Mouse (Mus musculus): Measurements from ENCODE around the gene Hsp90aa1. TPM values are rescaled to one million over a fixed set of nuclear protein-coding genes. Genes with fewer than 3 reads are reported as not detected.

Hsp90aa1 gene
- total RNA-seq, 1 experiment from 2014 or later, result 462 TPM

Small RNA genes lying within 50 kb of the gene (microRNA-seq; reads per million reads assigned to microRNA genes)
- gene Gm27299, result 0 reads per million in 2 experiments

Other genes starting within 250 kb of the Hsp90aa1 start
- 161 and 235 TPM in 2 replicates for gene Dync1h1, start 101.3 kb downstream of the Hsp90aa1 start, total RNA-seq (2021)
- gene 1700001K19Rik, start 20.1 kb downstream of the Hsp90aa1 start, total RNA-seq (2021), result not detected in 2 replicates
- 40.7 and 51.1 TPM in 2 replicates for gene Wdr20, start 35.2 kb upstream of the Hsp90aa1 start, total RNA-seq (2021)
- gene Mok, start 138.2 kb upstream of the Hsp90aa1 start, total RNA-seq (2021), result 1.4 and 1.5 TPM in 2 replicates
- gene Zfp839, start 147.5 kb upstream of the Hsp90aa1 start, total RNA-seq (2021), result 16.3 and 17.7 TPM in 2 replicates
- 35.8 and 43.9 TPM in 2 replicates for gene Cinp, start 186.4 kb upstream of the Hsp90aa1 start, total RNA-seq (2021)
- 9.5 and 10.1 TPM in 2 replicates for gene Tecpr2, start 186.5 kb upstream of the Hsp90aa1 start, total RNA-seq (2021)

All from adrenal gland, postnatal 25 days (tissue).